Mouse (Mus musculus): ENCODE measurements around the gene Sympk. TPM values are rescaled to one million over a fixed set of nuclear protein-coding genes. Genes with fewer than 3 reads are reported as not detected.

The Sympk gene
- polyA plus RNA-seq, 1 experiment from 2014 or later: 22.5 TPM

DNA sequence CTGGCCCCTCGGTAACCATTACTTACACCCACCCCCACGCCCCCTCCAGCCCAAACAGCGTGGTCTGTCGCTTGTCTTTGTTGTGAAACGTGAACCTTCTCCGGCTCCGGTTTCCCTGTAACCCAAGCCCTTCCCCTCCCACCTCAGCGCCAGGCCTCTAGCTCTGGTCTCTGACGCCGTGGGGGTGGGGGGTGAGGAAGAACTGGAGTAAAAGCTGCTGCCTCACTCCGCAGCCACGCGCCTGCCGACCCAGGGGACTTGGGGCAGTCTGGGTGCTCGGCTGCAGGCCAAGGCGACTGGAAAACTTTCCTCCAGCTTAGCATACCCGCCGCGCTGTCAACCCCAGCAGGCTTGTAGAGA, 71.6 kb downstream of the Sympk start:
- ATAC-seq (ENCODE audit: insufficient read depth, low FRiP score): no peak
- Histone ChIP-seq H3K9me3 (replicated peaks; ENCODE audit: control insufficient read depth, low read length) (no peaks in the 10 kb centered on the region), H3K27ac (ENCODE audit: low read length) (peak overlapping the region; percentile 94), H3K36me3 (ENCODE audit: control insufficient read depth, insufficient read depth, low read length) (no peaks in the 10 kb centered on the region), H3K4me1 (ENCODE audit: control insufficient read depth, insufficient read depth, low read length) (peaks cover 35% of the 10 kb centered on the region), H3K27me3 (ENCODE audit: control insufficient read depth, insufficient read depth, low read length) (no peaks in the 10 kb centered on the region), H3K4me3 (replicated peaks; ENCODE audit: low read length) (peak overlapping the region; percentile 76), H3K4me2 (ENCODE audit: low read depth, low read length) (peak overlapping the region; percentile 89), H3K9ac (ENCODE audit: low read length) (peak overlapping the region; percentile 90)
- under 1% methylated on average over 19 of the region's 19 CpGs for WGBS

DNA sequence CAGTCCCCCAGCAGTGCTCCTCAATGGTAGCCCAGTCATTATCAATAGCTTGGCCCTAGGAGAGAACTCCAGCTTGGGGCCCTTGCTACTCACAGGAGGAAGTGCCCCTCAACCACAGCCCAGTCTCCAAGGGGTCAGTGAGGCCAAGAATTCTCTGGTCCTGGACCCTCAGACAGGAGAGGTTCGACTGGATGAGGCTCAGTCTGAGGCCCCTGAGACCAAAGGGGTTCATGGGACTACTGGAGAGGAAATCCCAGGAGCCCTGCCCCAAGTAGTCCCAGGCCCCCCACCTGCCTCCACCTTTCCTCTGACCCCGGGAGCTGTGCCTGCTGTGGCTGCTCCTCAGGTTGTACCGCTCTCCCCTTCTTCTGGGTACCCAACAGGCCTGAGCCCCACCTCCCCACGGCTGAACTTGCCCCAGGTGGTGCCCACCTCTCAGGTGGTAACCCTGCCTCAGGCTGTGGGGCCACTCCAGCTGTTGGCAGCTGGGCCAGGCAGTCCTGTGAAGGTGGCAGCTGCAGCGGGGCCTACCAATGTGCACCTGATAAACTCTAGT, 72.3 kb downstream of the Sympk start:
- 47% methylated on average over 5 of the region's 5 CpGs for WGBS
- peak overlapping the region; percentile 76 for H3K4me3 ChIP-seq (replicated peaks; ENCODE audit: low read length)
- H3K27me3 ChIP-seq (ENCODE audit: control insufficient read depth, insufficient read depth, low read length): no peaks in the 10 kb centered on the region
- H3K4me2 ChIP-seq (ENCODE audit: low read depth, low read length): peak overlapping the region; percentile 89
- ATAC-seq (ENCODE audit: insufficient read depth, low FRiP score): no peak
- H3K27ac ChIP-seq (ENCODE audit: low read length): peak overlapping the region; percentile 94
- H3K4me1 ChIP-seq (ENCODE audit: control insufficient read depth, insufficient read depth, low read length): peaks cover 35% of the 10 kb centered on the region
- no peaks in the 10 kb centered on the region for H3K36me3 ChIP-seq (ENCODE audit: control insufficient read depth, insufficient read depth, low read length)
- no peaks in the 10 kb centered on the region for H3K9me3 ChIP-seq (replicated peaks; ENCODE audit: control insufficient read depth, low read length)
- H3K9ac ChIP-seq (ENCODE audit: low read length): peak overlapping the region; percentile 90

DNA sequence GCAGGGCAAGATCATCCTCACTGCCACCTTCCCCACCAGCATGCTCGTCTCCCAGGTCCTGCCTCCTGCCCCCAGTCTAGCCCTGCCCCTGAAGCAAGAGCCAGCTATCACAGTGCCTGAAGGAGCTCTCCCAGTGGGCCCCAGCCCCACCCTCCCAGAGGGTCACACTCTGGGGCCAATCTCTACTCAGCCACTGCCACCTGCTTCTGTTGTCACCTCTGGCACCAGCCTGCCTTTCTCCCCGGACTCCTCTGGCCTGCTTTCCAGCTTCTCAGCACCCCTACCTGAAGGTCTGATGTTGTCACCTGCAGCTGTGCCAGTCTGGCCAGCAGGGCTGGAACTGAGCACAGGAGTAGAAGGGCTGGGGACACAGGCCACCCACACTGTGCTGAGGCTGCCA, 73.0 kb downstream of the Sympk start:
- 54% methylated on average over 2 of the region's 2 CpGs for whole genome bisulfite sequencing
- no peaks in the 10 kb centered on the region for H3K9me3 ChIP-seq (replicated peaks; ENCODE audit: control insufficient read depth, low read length)
- H3K4me3 ChIP-seq (replicated peaks; ENCODE audit: low read length): no peak overlapping the region
- peaks cover 30% of the 10 kb centered on the region for H3K4me1 ChIP-seq (ENCODE audit: control insufficient read depth, insufficient read depth, low read length)
- H3K36me3 ChIP-seq (ENCODE audit: control insufficient read depth, insufficient read depth, low read length): no peaks in the 10 kb centered on the region
- peak overlapping the region; percentile 15; the same call in 1 of the 2 replicates for H3K9ac ChIP-seq (ENCODE audit: low read length)
- H3K27me3 ChIP-seq (ENCODE audit: control insufficient read depth, insufficient read depth, low read length): no peaks in the 10 kb centered on the region
- no peak for ATAC-seq (ENCODE audit: insufficient read depth, low FRiP score)
- no peak overlapping the region for H3K4me2 ChIP-seq (ENCODE audit: low read depth, low read length)
- no peak overlapping the region for H3K27ac ChIP-seq (ENCODE audit: low read length)

- H3K4me1 ChIP-seq (ENCODE audit: control insufficient read depth, insufficient read depth, low read length): peaks cover 24% of the 10 kb centered on the region
- H3K4me2 ChIP-seq (ENCODE audit: low read depth, low read length): no peak overlapping the region
- no peaks in the 10 kb centered on the region for H3K27me3 ChIP-seq (ENCODE audit: control insufficient read depth, insufficient read depth, low read length)
- no peak overlapping the region for H3K9ac ChIP-seq (ENCODE audit: low read length)
- no peak for ATAC-seq (ENCODE audit: insufficient read depth, low FRiP score)
- H3K27ac ChIP-seq (ENCODE audit: low read length): no peak overlapping the region
- H3K36me3 ChIP-seq (ENCODE audit: control insufficient read depth, insufficient read depth, low read length): no peaks in the 10 kb centered on the region
- H3K9me3 ChIP-seq (replicated peaks; ENCODE audit: control insufficient read depth, low read length): no peaks in the 10 kb centered on the region
- H3K4me3 ChIP-seq (replicated peaks; ENCODE audit: low read length): no peak overlapping the region
Observed at GRCm38 (mm10) chr7:19097863-19098262, 73.7 kb downstream of the Sympk start.

DNA sequence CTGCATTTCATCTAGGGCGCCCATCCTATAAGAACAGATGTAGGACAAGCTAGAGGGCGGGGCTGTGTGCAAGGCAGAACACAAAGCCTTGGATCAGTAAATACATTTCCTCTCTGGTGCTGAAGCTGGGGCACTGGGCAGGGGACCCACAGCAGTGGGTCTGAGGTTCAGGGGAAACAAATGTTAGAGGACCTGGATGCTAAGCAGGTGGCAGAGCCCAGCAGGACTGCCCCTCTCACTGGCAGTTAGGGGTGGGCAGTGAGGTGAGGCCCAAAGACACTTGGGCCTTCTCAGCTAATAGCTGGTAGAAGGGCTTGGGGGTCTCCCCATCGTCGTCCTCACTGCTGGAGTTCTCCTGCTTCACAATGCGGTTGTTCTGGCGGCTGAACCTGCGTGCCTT, 74.6 kb downstream of the Sympk start:
- Histone ChIP-seq H3K4me2 (ENCODE audit: low read depth, low read length) (no peak overlapping the region), H3K9me3 (replicated peaks; ENCODE audit: control insufficient read depth, low read length) (no peaks in the 10 kb centered on the region), H3K36me3 (ENCODE audit: control insufficient read depth, insufficient read depth, low read length) (no peaks in the 10 kb centered on the region), H3K9ac (ENCODE audit: low read length) (no peak overlapping the region), H3K27me3 (ENCODE audit: control insufficient read depth, insufficient read depth, low read length) (no peaks in the 10 kb centered on the region), H3K27ac (ENCODE audit: low read length) (no peak overlapping the region), H3K4me1 (ENCODE audit: control insufficient read depth, insufficient read depth, low read length) (peaks cover 19% of the 10 kb centered on the region), H3K4me3 (replicated peaks; ENCODE audit: low read length) (no peak overlapping the region)
- no peak for ATAC-seq (ENCODE audit: insufficient read depth, low FRiP score)
- WGBS: 64% methylated on average over 7 of the region's 7 CpGs

DNA sequence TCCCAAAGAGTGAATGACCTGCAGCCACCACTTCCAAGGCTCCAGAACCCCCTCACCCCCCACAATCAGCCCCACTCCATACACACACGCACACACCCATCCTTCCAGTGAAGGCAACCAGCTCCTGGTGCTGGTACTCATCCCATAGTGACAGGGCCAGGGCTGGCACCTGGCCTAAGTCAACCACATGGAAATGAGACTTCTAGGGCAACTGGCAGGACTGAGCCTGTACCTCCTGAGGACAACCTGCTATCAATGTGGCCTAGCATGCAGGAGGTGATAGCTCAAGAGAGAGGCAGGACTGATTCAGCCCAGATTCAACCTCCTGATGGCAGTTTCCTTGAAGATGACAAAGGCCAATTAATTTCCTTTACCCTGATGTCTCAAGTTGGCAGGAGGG, 76.1 kb downstream of the Sympk start:
- Histone ChIP-seq H3K9me3 (replicated peaks; ENCODE audit: control insufficient read depth, low read length) (no peaks in the 10 kb centered on the region), H3K4me3 (replicated peaks; ENCODE audit: low read length) (no peak overlapping the region), H3K9ac (ENCODE audit: low read length) (no peak overlapping the region), H3K27me3 (ENCODE audit: control insufficient read depth, insufficient read depth, low read length) (no peaks in the 10 kb centered on the region), H3K27ac (ENCODE audit: low read length) (no peak overlapping the region), H3K36me3 (ENCODE audit: control insufficient read depth, insufficient read depth, low read length) (no peaks in the 10 kb centered on the region), H3K4me1 (ENCODE audit: control insufficient read depth, insufficient read depth, low read length) (peaks cover 19% of the 10 kb centered on the region), H3K4me2 (ENCODE audit: low read depth, low read length) (no peak overlapping the region)
- WGBS: 76% methylated on average over 1 of the region's 1 CpGs
- no peak for ATAC-seq (ENCODE audit: insufficient read depth, low FRiP score)

DNA sequence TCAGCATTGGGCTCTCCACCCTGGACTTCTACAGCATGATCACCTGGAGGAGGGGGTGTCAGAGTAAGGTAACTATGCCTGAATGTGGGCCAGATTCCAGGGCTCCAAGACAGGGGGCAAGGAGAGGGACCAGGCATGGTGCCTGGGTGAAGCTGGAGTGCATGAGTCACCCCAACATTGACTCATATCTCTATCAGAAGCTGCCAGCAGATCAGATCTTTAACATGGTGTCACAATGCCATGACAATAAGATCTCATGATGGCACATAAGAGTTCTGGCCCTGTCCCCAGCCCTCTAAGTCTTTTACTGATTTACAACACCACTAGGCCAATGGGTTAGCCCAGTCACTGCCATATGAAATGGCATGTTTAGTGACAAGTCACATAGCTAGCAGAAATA, 79.6 kb downstream of the Sympk start:
- H3K4me3 ChIP-seq (replicated peaks; ENCODE audit: low read length): no peak overlapping the region
- no peak overlapping the region for H3K4me2 ChIP-seq (ENCODE audit: low read depth, low read length)
- no peak overlapping the region for H3K9ac ChIP-seq (ENCODE audit: low read length)
- no peaks in the 10 kb centered on the region for H3K9me3 ChIP-seq (replicated peaks; ENCODE audit: control insufficient read depth, low read length)
- H3K27ac ChIP-seq (ENCODE audit: low read length): no peak overlapping the region
- H3K36me3 ChIP-seq (ENCODE audit: control insufficient read depth, insufficient read depth, low read length): no peaks in the 10 kb centered on the region
- no peaks in the 10 kb centered on the region for H3K27me3 ChIP-seq (ENCODE audit: control insufficient read depth, insufficient read depth, low read length)
- H3K4me1 ChIP-seq (ENCODE audit: control insufficient read depth, insufficient read depth, low read length): 0 out of 2 replicates have a peak, but pooled peaks cover 1% of the 10 kb centered on the region
- ATAC-seq (ENCODE audit: insufficient read depth, low FRiP score): no peak

Small RNAs within 50 kb of the gene (microRNA-seq; reads per million reads assigned to microRNA genes)
- not detected for gene Mir3100

Other genes starting within 250 kb of the Sympk start
- not detected in 2 replicates for gene Psg19, start 225.9 kb upstream of the Sympk start, polyA plus RNA-seq (2015; fragmentation: Nextera tagmentation; extraction: Ambion mirVana)
- 0.10 TPM in 1 of 2 replicates, not detected in the other for gene Psg17, start 202.8 kb upstream of the Sympk start, polyA plus RNA-seq (2015; fragmentation: Nextera tagmentation; extraction: Ambion mirVana)
- 1.3 and 2.1 TPM in 2 replicates for gene Mill2, start 184.4 kb upstream of the Sympk start, polyA plus RNA-seq (2015; fragmentation: Nextera tagmentation; extraction: Ambion mirVana)
- gene Pglyrp1, start 153.0 kb upstream of the Sympk start, polyA plus RNA-seq (2015; fragmentation: Nextera tagmentation; extraction: Ambion mirVana): 119 and 175 TPM in 2 replicates
- gene Ccdc61, start 114.0 kb upstream of the Sympk start, polyA plus RNA-seq (2015; fragmentation: Nextera tagmentation; extraction: Ambion mirVana): 16.7 and 21.2 TPM in 2 replicates
- 0.39 and 0.62 TPM in 2 replicates for gene Nova2, start 98.5 kb upstream of the Sympk start, polyA plus RNA-seq (2015; fragmentation: Nextera tagmentation; extraction: Ambion mirVana)
- gene Nanos2, start 37.0 kb upstream of the Sympk start, polyA plus RNA-seq (2015; fragmentation: Nextera tagmentation; extraction: Ambion mirVana): not detected in 2 replicates
- gene Mypop, start 33.1 kb upstream of the Sympk start, polyA plus RNA-seq (2015; fragmentation: Nextera tagmentation; extraction: Ambion mirVana): 1.6 and 2.3 TPM in 2 replicates
- gene Irf2bp1, start 20.3 kb upstream of the Sympk start, polyA plus RNA-seq (2015; fragmentation: Nextera tagmentation; extraction: Ambion mirVana): 10.7 and 14.3 TPM in 2 replicates
- 32.5 and 37.1 TPM in 2 replicates for gene Foxa3, start 839 bp upstream of the Sympk start, polyA plus RNA-seq (2015; fragmentation: Nextera tagmentation; extraction: Ambion mirVana)
- gene Rsph6a, start 30.3 kb downstream of the Sympk start, polyA plus RNA-seq (2015; fragmentation: Nextera tagmentation; extraction: Ambion mirVana): not detected in 2 replicates
- 7.7 and 8.3 TPM in 2 replicates for gene Dmwd, start 51.9 kb downstream of the Sympk start, polyA plus RNA-seq (2015; fragmentation: Nextera tagmentation; extraction: Ambion mirVana)
- 84.7 and 98.1 TPM in 2 replicates for gene Dmpk, start 59.5 kb downstream of the Sympk start, polyA plus RNA-seq (2015; fragmentation: Nextera tagmentation; extraction: Ambion mirVana)
- 8.8 and 10.4 TPM in 2 replicates for gene Six5, start 70.2 kb downstream of the Sympk start, polyA plus RNA-seq (2015; fragmentation: Nextera tagmentation; extraction: Ambion mirVana)
- gene Gm4969, start 94.0 kb downstream of the Sympk start, polyA plus RNA-seq (2015; fragmentation: Nextera tagmentation; extraction: Ambion mirVana): 2.2 and 2.5 TPM in 2 replicates
- 13.5 and 15.3 TPM in 2 replicates for gene Fbxo46, start 95.5 kb downstream of the Sympk start, polyA plus RNA-seq (2015; fragmentation: Nextera tagmentation; extraction: Ambion mirVana)
- gene Qpctl, start 124.9 kb downstream of the Sympk start, polyA plus RNA-seq (2015; fragmentation: Nextera tagmentation; extraction: Ambion mirVana): 14.1 and 14.8 TPM in 2 replicates
- gene Snrpd2, start 125.3 kb downstream of the Sympk start, polyA plus RNA-seq (2015; fragmentation: Nextera tagmentation; extraction: Ambion mirVana): 123 and 136 TPM in 2 replicates
- 1.6 and 2.4 TPM in 2 replicates for gene Gipr, start 141.8 kb downstream of the Sympk start, polyA plus RNA-seq (2015; fragmentation: Nextera tagmentation; extraction: Ambion mirVana)
- 10.9 and 11.4 TPM in 2 replicates for gene Eml2, start 152.0 kb downstream of the Sympk start, polyA plus RNA-seq (2015; fragmentation: Nextera tagmentation; extraction: Ambion mirVana)
- gene Gpr4, start 188.2 kb downstream of the Sympk start, polyA plus RNA-seq (2015; fragmentation: Nextera tagmentation; extraction: Ambion mirVana): 1.4 and 1.7 TPM in 2 replicates
- 33.0 and 34.5 TPM in 2 replicates for gene Opa3, start 204.0 kb downstream of the Sympk start, polyA plus RNA-seq (2015; fragmentation: Nextera tagmentation; extraction: Ambion mirVana)
- 77.8 and 85.6 TPM in 2 replicates for gene Vasp, start 247.4 kb downstream of the Sympk start, polyA plus RNA-seq (2015; fragmentation: Nextera tagmentation; extraction: Ambion mirVana)

Data from stomach, embryonic 16.5 days (tissue).